Mouse (Mus musculus) forebrain, embryonic 13.5 days (tissue): Measurements from ENCODE around the gene Epas1. TPM values are rescaled to one million over a fixed set of nuclear protein-coding genes. Genes with fewer than 3 reads are reported as not detected.

Experiments used
- ATAC-seq: fragments of 200-750 bp; cut with Nextera tagmentation; 2 replicates; pipeline ENCODE4 v1.8.0; 2017
- H3K27ac ChIP-seq: fragments of 300-500 bp; sonication (generic); 2 replicates; pipeline ENCODE4 v1.5.1; 2015; ENCODE audit warnings: inconsistent platforms, mild to moderate bottlenecking, moderate library complexity
- H3K27me3 ChIP-seq: fragments of 300-500 bp; sonication (generic); 2 replicates; pipeline ENCODE4 v1.6.1; 2015; ENCODE audit warnings: mild to moderate bottlenecking, inconsistent platforms
- H3K36me3 ChIP-seq: fragments of 300-500 bp; sonication (generic); 2 replicates; pipeline ENCODE4 v1.6.1; 2015; ENCODE audit warnings: mild to moderate bottlenecking, inconsistent platforms; ENCODE audit not compliant: poor library complexity, severe bottlenecking
- H3K4me1 ChIP-seq: fragments of 300-500 bp; sonication (generic); 2 replicates; pipeline ENCODE4 v1.6.1; 2015; ENCODE audit warnings: inconsistent platforms
- H3K4me2 ChIP-seq: fragments of 300-500 bp; sonication (generic); 2 replicates; pipeline ENCODE4 v1.6.1; 2015; ENCODE audit warnings: inconsistent platforms, mild to moderate bottlenecking, moderate library complexity
- H3K4me3 ChIP-seq: fragments of 300-500 bp; sonication (generic); 2 replicates; pipeline ENCODE4 v1.5.1; 2015; ENCODE audit warnings: mild to moderate bottlenecking, inconsistent platforms
- H3K9ac ChIP-seq: fragments of 300-500 bp; sonication (generic); 2 replicates; pipeline ENCODE4 v1.6.1; 2015; ENCODE audit warnings: mild to moderate bottlenecking, inconsistent platforms
- H3K9me3 ChIP-seq: fragments of 300-500 bp; sonication (generic); replicated peaks from 2 replicates; pipeline ENCODE4 v1.6.1; 2016; ENCODE audit warnings: inconsistent platforms
- WGBS: fragments of 180-500 bp; shearing (Covaris S2); methylation state at CpG from one replicate; pipeline ENCODE4 v1.1.7; 2015; 5-methylcytosine and 5-hydroxymethylcytosine counted together
- polyA plus RNA-seq: library from polyadenylated mRNA; unstranded; fragments of >200 nt; fragmentation: Nextera tagmentation; extraction: Ambion mirVana; gene quantifications from 2 replicates; pipeline ENCODE4 v1.2.1, GENCODE M21; 2015

Gene Epas1
- polyA plus RNA-seq, 1 experiment from 2014 or later: 3.5 TPM

GRCm38 (mm10) chr17:86732522-86732921, 21.0 kb upstream of the Epas1 start:
- no peaks in the 10 kb centered on the region for H3K27me3 ChIP-seq
- H3K4me3 ChIP-seq: no peak overlapping the region
- no peaks in the 10 kb centered on the region for H3K9me3 ChIP-seq
- H3K36me3 ChIP-seq: no peaks in the 10 kb centered on the region
- H3K9ac ChIP-seq: no peak overlapping the region
- ATAC-seq: no peak
- no peak overlapping the region for H3K4me2 ChIP-seq
- H3K4me1 ChIP-seq: 0 out of 2 replicates have a peak, but pooled peaks cover 4% of the 10 kb centered on the region
- no peak overlapping the region for H3K27ac ChIP-seq
- 69% methylated on average over 1 of the region's 1 CpGs for WGBS

GRCm38 (mm10) chr17:86733644-86734043, 19.9 kb upstream of the Epas1 start:
- 0 out of 2 replicates have a peak, but pooled peaks cover 4% of the 10 kb centered on the region for H3K4me1 ChIP-seq
- no peak overlapping the region for H3K9ac ChIP-seq
- no peak overlapping the region for H3K4me3 ChIP-seq
- no peaks in the 10 kb centered on the region for H3K27me3 ChIP-seq
- H3K36me3 ChIP-seq: no peaks in the 10 kb centered on the region
- no peak overlapping the region for H3K27ac ChIP-seq
- no peak for ATAC-seq
- WGBS: 93% methylated on average over 4 of the region's 4 CpGs
- H3K9me3 ChIP-seq: no peaks in the 10 kb centered on the region
- no peak overlapping the region for H3K4me2 ChIP-seq

GRCm38 (mm10) chr17:86738477-86738876, 15.0 kb upstream of the Epas1 start:
- Histone ChIP-seq H3K27ac (no peak overlapping the region), H3K36me3 (no peaks in the 10 kb centered on the region), H3K9ac (no peak overlapping the region), H3K4me3 (no peak overlapping the region), H3K9me3 (no peaks in the 10 kb centered on the region), H3K4me2 (no peak overlapping the region), H3K27me3 (no peaks in the 10 kb centered on the region), H3K4me1 (no peaks in the 10 kb centered on the region)
- ATAC-seq: no peak
- WGBS: 93% methylated on average over 6 of the region's 6 CpGs

GRCm38 (mm10) chr17:86743351-86743941, 10.1 kb upstream of the Epas1 start:
- Histone ChIP-seq H3K4me1 (no peaks in the 10 kb centered on the region), H3K4me3 (no peak overlapping the region), H3K9ac (no peak overlapping the region), H3K4me2 (no peak overlapping the region), H3K27ac (no peak overlapping the region), H3K36me3 (no peaks in the 10 kb centered on the region), H3K9me3 (no peaks in the 10 kb centered on the region), H3K27me3 (no peaks in the 10 kb centered on the region)
- 92% methylated on average over 7 of the region's 7 CpGs for WGBS
- ATAC-seq: no peak

- Histone ChIP-seq H3K9ac (no peak overlapping the region), H3K9me3 (no peaks in the 10 kb centered on the region), H3K27ac (no peak overlapping the region), H3K4me3 (no peak overlapping the region), H3K27me3 (no peaks in the 10 kb centered on the region), H3K4me1 (no peaks in the 10 kb centered on the region), H3K36me3 (no peaks in the 10 kb centered on the region), H3K4me2 (no peak overlapping the region)
- ATAC-seq: no peak
- WGBS: 36% methylated on average over 6 of the region's 6 CpGs
These were observed 8.6 kb upstream of the Epas1 start for GRCm38 (mm10) chr17:86744943-86745342.

GRCm38 (mm10) chr17:86751373-86751871, 2.1 kb upstream of the Epas1 start:
- peaks cover 60% of the 10 kb centered on the region for H3K27me3 ChIP-seq
- H3K4me1 ChIP-seq: peaks cover 29% of the 10 kb centered on the region
- WGBS: 71% methylated on average over 10 of the region's 10 CpGs
- no peak overlapping the region for H3K4me2 ChIP-seq
- H3K36me3 ChIP-seq: no peaks in the 10 kb centered on the region
- no peak overlapping the region for H3K9ac ChIP-seq
- no peak for ATAC-seq
- H3K9me3 ChIP-seq: no peaks in the 10 kb centered on the region
- no peak overlapping the region for H3K27ac ChIP-seq
- H3K4me3 ChIP-seq: no peak overlapping the region

GRCm38 (mm10) chr17:86753931-86754805, 668 bp downstream of the Epas1 start:
- no peaks in the 10 kb centered on the region for H3K9me3 ChIP-seq
- H3K36me3 ChIP-seq: no peaks in the 10 kb centered on the region
- peaks cover 74% of the 10 kb centered on the region for H3K27me3 ChIP-seq
- H3K9ac ChIP-seq: peak overlapping the region; percentile 48
- ATAC-seq: peak; percentile 45; the same call in 1 of the 2 replicates
- H3K4me3 ChIP-seq: peak overlapping the region; percentile 48
- WGBS: under 1% methylated on average over 55 of the region's 55 CpGs
- peaks cover 29% of the 10 kb centered on the region for H3K4me1 ChIP-seq
- H3K4me2 ChIP-seq: peak overlapping the region; percentile 85
- H3K27ac ChIP-seq: no peak overlapping the region

GRCm38 (mm10) chr17:86754806-86755571, 1.5 kb downstream of the Epas1 start:
- Histone ChIP-seq H3K9ac (peak overlapping the region; percentile 38; the same call in 1 of the 2 replicates), H3K36me3 (no peaks in the 10 kb centered on the region), H3K27me3 (peaks cover 74% of the 10 kb centered on the region), H3K27ac (no peak overlapping the region), H3K9me3 (no peaks in the 10 kb centered on the region), H3K4me2 (peak overlapping the region; percentile 85), H3K4me1 (peaks cover 29% of the 10 kb centered on the region), H3K4me3 (peak overlapping the region; percentile 48)
- 1% methylated on average over 52 of the region's 52 CpGs for WGBS
- ATAC-seq: no peak; the same call in 1 of the 2 replicates

GRCm38 (mm10) chr17:86755581-86756195, 2.2 kb downstream of the Epas1 start:
- ATAC-seq: no peak
- no peak overlapping the region for H3K27ac ChIP-seq
- H3K4me3 ChIP-seq: peak overlapping the region; percentile 48; the same call in 1 of the 2 replicates
- H3K4me1 ChIP-seq: peaks cover 29% of the 10 kb centered on the region
- H3K9ac ChIP-seq: no peak overlapping the region
- peaks cover 70% of the 10 kb centered on the region for H3K27me3 ChIP-seq
- H3K4me2 ChIP-seq: peak overlapping the region; percentile 85
- WGBS: 19% methylated on average over 11 of the region's 11 CpGs
- H3K9me3 ChIP-seq: no peaks in the 10 kb centered on the region
- H3K36me3 ChIP-seq: no peaks in the 10 kb centered on the region

GRCm38 (mm10) chr17:86757621-86758020, 4.1 kb downstream of the Epas1 start:
- peaks cover 52% of the 10 kb centered on the region for H3K27me3 ChIP-seq
- H3K27ac ChIP-seq: no peak overlapping the region

GRCm38 (mm10) chr17:86761859-86762258, 8.4 kb downstream of the Epas1 start:
- WGBS: 82% methylated on average over 5 of the region's 5 CpGs

More at GRCm38 (mm10) chr17:86757621-86758020, 4.1 kb downstream of the Epas1 start:
- no peak overlapping the region for H3K4me2 ChIP-seq
- H3K9ac ChIP-seq: no peak overlapping the region
- no peak overlapping the region for H3K4me3 ChIP-seq
- 41% methylated on average over 2 of the region's 2 CpGs for WGBS
- H3K36me3 ChIP-seq: no peaks in the 10 kb centered on the region
- no peaks in the 10 kb centered on the region for H3K9me3 ChIP-seq
- ATAC-seq: no peak
- peaks cover 27% of the 10 kb centered on the region for H3K4me1 ChIP-seq

More at GRCm38 (mm10) chr17:86761859-86762258, 8.4 kb downstream of the Epas1 start:
- Histone ChIP-seq H3K4me1 (no peaks in the 10 kb centered on the region), H3K4me3 (no peak overlapping the region), H3K9me3 (no peaks in the 10 kb centered on the region), H3K27ac (no peak overlapping the region), H3K9ac (no peak overlapping the region), H3K4me2 (no peak overlapping the region), H3K36me3 (no peaks in the 10 kb centered on the region), H3K27me3 (peaks cover 10% of the 10 kb centered on the region; the same call in 1 of the 2 replicates)
- ATAC-seq: no peak
